Mouse (Mus musculus) testis, adult 2 months (tissue): ENCODE data around the gene Shank2.

Experiments used
- CTCF ChIP-seq: fragments of 200-500 bp; IDR thresholded peaks from 2 replicates; pipeline ENCODE4 v1.5.1; 2012; ENCODE audit warnings: low read depth, mild to moderate bottlenecking, inconsistent platforms, low read length, moderate library complexity; ENCODE audit not compliant: control insufficient read depth, insufficient read depth, insufficient replicate concordance
- POLR2A ChIP-seq: fragments of 200-500 bp; IDR thresholded peaks from 2 replicates; pipeline ENCODE4 v1.6.1; 2012; ENCODE audit warnings: low read depth, mild to moderate bottlenecking, inconsistent platforms, low read length, moderate library complexity; ENCODE audit not compliant: control insufficient read depth

GRCm38 (mm10) chr7:144153124-144153523 is 151.4 kb downstream of the Shank2 start:
- no peak for TF ChIP-seq CTCF
- no peak for TF ChIP-seq POLR2A
